Mouse (Mus musculus) testis, adult 2 months (tissue): Measurements from ENCODE around the gene Cables2.

Experiments
- CTCF ChIP-seq: fragments of 200-500 bp; IDR thresholded peaks from 2 replicates; pipeline ENCODE4 v1.5.1; 2012; ENCODE audit warnings: low read depth, mild to moderate bottlenecking, inconsistent platforms, low read length, moderate library complexity; ENCODE audit not compliant: control insufficient read depth, insufficient read depth, insufficient replicate concordance
- POLR2A ChIP-seq: fragments of 200-500 bp; IDR thresholded peaks from 2 replicates; pipeline ENCODE4 v1.6.1; 2012; ENCODE audit warnings: low read depth, mild to moderate bottlenecking, inconsistent platforms, low read length, moderate library complexity; ENCODE audit not compliant: control insufficient read depth

DNA sequence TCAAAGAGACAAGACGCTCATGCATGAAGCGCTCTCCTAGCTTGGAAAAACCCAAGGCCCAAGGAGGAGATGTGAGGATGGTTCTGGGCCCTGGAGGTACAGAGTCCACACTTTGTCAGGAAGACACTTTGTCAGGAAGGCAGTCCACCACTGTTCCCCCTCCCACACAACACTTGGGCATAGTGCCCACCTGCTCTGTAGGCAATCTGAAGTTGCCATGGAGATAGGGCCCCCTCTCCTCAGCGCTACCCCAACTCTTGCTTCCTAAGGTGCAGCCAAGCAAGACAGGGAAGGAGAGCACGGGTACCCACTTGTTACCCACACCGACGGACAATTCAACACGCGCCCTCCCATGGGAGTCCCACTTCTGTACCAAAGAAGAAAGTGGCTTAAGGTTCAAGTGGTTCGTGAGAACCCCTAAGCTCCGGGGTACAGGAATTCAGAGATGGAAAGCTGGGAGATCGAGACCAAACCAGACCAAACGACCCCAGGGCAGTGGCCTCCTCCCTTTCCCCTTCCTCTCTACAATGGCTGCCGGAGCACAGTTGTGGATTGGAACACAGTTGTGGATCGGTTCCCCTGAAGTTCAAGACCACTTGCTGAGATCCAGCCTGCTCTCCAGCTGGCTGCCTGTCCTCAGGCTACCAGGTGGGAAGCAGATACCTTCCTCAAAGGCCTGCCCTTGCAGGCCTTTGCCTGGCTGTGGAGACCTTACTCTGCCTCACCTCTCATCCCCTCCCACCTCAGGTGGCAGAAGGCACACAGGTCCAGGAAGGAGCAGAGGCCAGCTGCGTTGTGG, 54.0 kb downstream of the Cables2 start:
- TF ChIP-seq POLR2A: no peak
- TF ChIP-seq CTCF: no peak
